Mouse (Mus musculus) stomach, postnatal 0 days (tissue): ENCODE data around the gene Efna1.

Source experiments
- CTCF ChIP-seq: IDR thresholded peaks from 2 replicates; pipeline ENCODE4 v1.5.1; 2016; ENCODE audit warnings: antibody characterized with exemption, low read depth, mild to moderate bottlenecking, moderate library complexity
- EP300 ChIP-seq: optimal IDR thresholded peaks from 2 replicates; pipeline ENCODE3; 2016; ENCODE audit warnings: antibody characterized with exemption

DNA sequence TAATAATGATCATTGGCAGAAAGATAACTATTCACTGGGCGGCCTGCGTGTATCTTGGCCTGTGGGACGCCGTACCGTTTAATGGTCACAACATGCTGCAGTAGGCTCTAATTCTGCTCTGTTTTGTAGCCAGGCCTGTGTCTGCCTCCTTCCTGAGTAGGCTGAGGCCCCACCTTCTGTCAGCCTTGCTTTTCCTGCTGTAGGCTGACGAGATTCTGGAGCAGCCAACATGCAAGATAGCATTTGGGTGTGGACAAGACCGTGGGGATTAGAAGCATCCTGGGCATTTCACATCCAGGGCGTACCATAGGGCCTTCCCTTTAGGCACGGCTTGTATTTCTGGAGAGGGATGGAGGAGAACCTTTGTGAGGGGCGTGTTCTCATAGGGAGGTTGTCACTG, 18.5 kb downstream of the Efna1 start:
- no peak for TF ChIP-seq CTCF
- no peak for TF ChIP-seq EP300
